Mouse (Mus musculus): Measurements from ENCODE around the gene Rbmx2. TPM values are rescaled to one million over a fixed set of nuclear protein-coding genes. Genes with fewer than 3 reads are reported as not detected.

The Rbmx2 gene
- total and polyA plus RNA-seq, 3 experiments = 17.0 to 21.2 TPM; not detected in 1

- H3K36me3 ChIP-seq (ENCODE audit: control insufficient read depth in 1 of 2, insufficient read depth in 2 of 2, low read length in 2 of 2) = no peaks in the 10 kb centered on the region
- TF ChIP-seq UBTF (IDR thresholded peaks at IDR 0.05; ENCODE audit: borderline replicate concordance, insufficient read depth, low read depth, low read length) (no peak), CHD1 (IDR thresholded peaks at IDR 0.05; ENCODE audit: low read depth, low read length) (no peak), GATA1 (IDR thresholded peaks at IDR 0.05; ENCODE audit: low read depth, low read length) (no peak), KAT2A (conservative IDR thresholded peaks at IDR 0.05; ENCODE audit: low read depth, low read length) (no peak), ETS1 (IDR thresholded peaks at IDR 0.05; ENCODE audit: low read depth, low read length) (no peak), MAX (IDR thresholded peaks at IDR 0.05; ENCODE audit: low read length) (no peak), MAFK (IDR thresholded peaks at IDR 0.05; ENCODE audit: borderline replicate concordance, low read depth, low read length) (no peak), TCF12 (IDR thresholded peaks at IDR 0.05; ENCODE audit: low read depth, low read length) (no peak), ZC3H11A (IDR thresholded peaks at IDR 0.05; ENCODE audit: low read depth, low read length) (no peak), USF1 (IDR thresholded peaks at IDR 0.05; ENCODE audit: low read depth, low read length) (no peak), MYC (IDR thresholded peaks at IDR 0.05; ENCODE audit: low read depth, low read length) (no peak), POLR2A (IDR thresholded peaks at IDR 0.05; ENCODE audit: control insufficient read depth in 1 of 2, insufficient read depth in 1 of 2, low read depth in 1 of 2, low read length in 2 of 2, poor library complexity in 1 of 2) (no peak), CHD2 (IDR thresholded peaks at IDR 0.05; ENCODE audit: low read length) (no peak), ZKSCAN1 (IDR thresholded peaks at IDR 0.05; ENCODE audit: low read depth, low read length) (no peak), POLR2AphosphoS2 (IDR thresholded peaks at IDR 0.05; ENCODE audit: low read length) (no peak), GABPA (IDR thresholded peaks at IDR 0.05; ENCODE audit: low read depth, low read length) (no peak), CTCF (IDR thresholded peaks at IDR 0.05 in 2 of 3, conservative IDR thresholded peaks at IDR 0.05 in 1 of 3; ENCODE audit: control insufficient read depth in 1 of 3, insufficient read depth in 1 of 3, low read depth in 2 of 3, low read length in 3 of 3, poor library complexity in 1 of 3, severe bottlenecking in 1 of 3) (no peak), POLR2AphosphoS5 (IDR thresholded peaks at IDR 0.05; ENCODE audit: borderline replicate concordance, low read depth, low read length) (no peak), NELFE (IDR thresholded peaks at IDR 0.05; ENCODE audit: low read depth, low read length) (no peak)
- H3K9ac ChIP-seq (ENCODE audit: control insufficient read depth, low read depth, low read length, poor library complexity, severe bottlenecking) = no peak overlapping the region
- no peaks in the 10 kb centered on the region for H3K79me2 ChIP-seq (ENCODE audit: control insufficient read depth, insufficient read depth, low read length, poor library complexity)
- H3K9me3 ChIP-seq (replicated peaks; ENCODE audit: insufficient read depth, low read length) = no peaks in the 10 kb centered on the region
- H3K4me1 ChIP-seq (ENCODE audit: control insufficient read depth in 1 of 2, insufficient read depth in 2 of 2, low read length in 2 of 2) = no peaks in the 10 kb centered on the region
- no peak overlapping the region for H3K4me3 ChIP-seq (ENCODE audit: control insufficient read depth in 1 of 2, insufficient read depth in 1 of 2, low read depth in 2 of 2, low read length in 2 of 2)
- no peaks in the 10 kb centered on the region for H3K27me3 ChIP-seq (ENCODE audit: control insufficient read depth in 1 of 2, insufficient read depth in 2 of 2, low read length in 2 of 2)
- no peak overlapping the region for H3K27ac ChIP-seq (ENCODE audit: control insufficient read depth, low read depth, low read length)
- no peak for DNase-seq (ENCODE audit: low read depth, low spot score)
These were observed 28.0 kb upstream of the Rbmx2 start for GRCm38 (mm10) chrX:48666807-48667206.

GRCm38 (mm10) chrX:48669588-48669987 lies 25.2 kb upstream of the Rbmx2 start:
- Histone ChIP-seq H3K9me3 (replicated peaks; ENCODE audit: insufficient read depth, low read length) (no peaks in the 10 kb centered on the region), H3K4me1 (ENCODE audit: control insufficient read depth in 1 of 2, insufficient read depth in 2 of 2, low read length in 2 of 2) (no peaks in the 10 kb centered on the region), H3K79me2 (ENCODE audit: control insufficient read depth, insufficient read depth, low read length, poor library complexity) (no peaks in the 10 kb centered on the region), H3K27ac (ENCODE audit: control insufficient read depth, low read depth, low read length) (no peak overlapping the region), H3K27me3 (ENCODE audit: control insufficient read depth in 1 of 2, insufficient read depth in 2 of 2, low read length in 2 of 2) (no peaks in the 10 kb centered on the region), H3K9ac (ENCODE audit: control insufficient read depth, low read depth, low read length, poor library complexity, severe bottlenecking) (no peak overlapping the region), H3K4me3 (ENCODE audit: control insufficient read depth in 1 of 2, insufficient read depth in 1 of 2, low read depth in 2 of 2, low read length in 2 of 2) (no peak overlapping the region), H3K36me3 (ENCODE audit: control insufficient read depth in 1 of 2, insufficient read depth in 2 of 2, low read length in 2 of 2) (no peaks in the 10 kb centered on the region)
- TF ChIP-seq SMC3 (IDR thresholded peaks at IDR 0.05; ENCODE audit: low read depth, low read length) (peak; percentile 28; the same call in 1 of the 2 replicates), UBTF (IDR thresholded peaks at IDR 0.05; ENCODE audit: borderline replicate concordance, insufficient read depth, low read depth, low read length) (no peak), EP300 (IDR thresholded peaks at IDR 0.05; ENCODE audit: low read depth in 1 of 2, low read length in 2 of 2) (no peak), USF2 (IDR thresholded peaks at IDR 0.05; ENCODE audit: borderline replicate concordance in 1 of 2, insufficient read depth in 1 of 2, low read depth in 1 of 2, low read length in 2 of 2) (no peak), ZMIZ1 (IDR thresholded peaks at IDR 0.05; ENCODE audit: low read depth, low read length) (no peak), MAX (IDR thresholded peaks at IDR 0.05; ENCODE audit: low read length) (peak; percentile 49; the same call in 1 of the 2 replicates), CTCF (IDR thresholded peaks at IDR 0.05 in 2 of 3, conservative IDR thresholded peaks at IDR 0.05 in 1 of 3; ENCODE audit: control insufficient read depth in 1 of 3, insufficient read depth in 1 of 3, low read depth in 2 of 3, low read length in 3 of 3, poor library complexity in 1 of 3, severe bottlenecking in 1 of 3) (peak; percentile 29 to 55 (median 48); a peak in 5 of 6 replicates), MYC (IDR thresholded peaks at IDR 0.05; ENCODE audit: low read depth, low read length) (0 out of 2 replicates have a peak, but pooled peaks have one; percentile 26), MAZ (IDR thresholded peaks at IDR 0.05; ENCODE audit: low read depth, low read length) (no peak), RAD21 (IDR thresholded peaks at IDR 0.05; ENCODE audit: low read depth, low read length) (peak; percentile 56)
- DNase-seq (ENCODE audit: low read depth, low spot score) = peak; percentile 50
